Mouse (Mus musculus) heart, postnatal 4 days (tissue): Measurements from ENCODE around the gene Zfp952. TPM values are rescaled to one million over a fixed set of nuclear protein-coding genes. Genes with fewer than 3 reads are reported as not detected.

Experiments
- total RNA-seq, 2 experiments: library from RNA; stranded (reverse); gene quantifications; 2 replicates each; pipeline ENCODE4 v1.2.3; 2021

Gene Zfp952
- total RNA-seq, 2 experiments from 2014 or later = 7.2 to 7.8 TPM

Other genes starting within 250 kb of the Zfp952 start
- 10 to 100 TPM; 41.4 to 46.3 TPM for gene Zfp871, start 204.8 kb upstream of the Zfp952 start, total RNA-seq
- gene Zfp811, start 183.2 kb upstream of the Zfp952 start, total RNA-seq = under 1 TPM; 0.27 to 0.43 TPM
- 10 to 100 TPM; 13.5 to 13.7 TPM for gene Zfp799, start 162.9 kb upstream of the Zfp952 start, total RNA-seq
- 1 to 10 TPM; 6.7 to 7.6 TPM for gene Zfp870, start 101.5 kb upstream of the Zfp952 start, total RNA-seq
- gene Cyp4f14, start 75.8 kb upstream of the Zfp952 start, total RNA-seq = not detected
- 10 to 100 TPM; 10.9 to 12.4 TPM for gene Cyp4f13, start 45.7 kb upstream of the Zfp952 start, total RNA-seq
- 1 to 10 TPM; 4.9 to 5.0 TPM for gene Zfp472, start 27.3 kb upstream of the Zfp952 start, total RNA-seq
- gene Zfp763, start 40.3 kb downstream of the Zfp952 start, total RNA-seq = 1 to 10 TPM; 5.1 to 5.8 TPM
- gene 4921501E09Rik, start 74.9 kb downstream of the Zfp952 start, total RNA-seq = not detected
- gene Zfp563, start 96.2 kb downstream of the Zfp952 start, total RNA-seq = 1 to 10 TPM; 5.7 to 8.6 TPM
- gene Morc2b, start 146.6 kb downstream of the Zfp952 start, total RNA-seq = under 1 TPM in 1 of 2 experiments, not detected in 1; 0.10 TPM
- gene Olfr55, start 175.3 kb downstream of the Zfp952 start, total RNA-seq = not detected
- not detected for gene Olfr239, start 198.2 kb downstream of the Zfp952 start, total RNA-seq
- gene Olfr1564, start 228.6 kb downstream of the Zfp952 start, total RNA-seq = under 1 TPM; 0.19 to 0.29 TPM